Mouse (Mus musculus): ENCODE measurements at regions not wholly inside any gene's neighbourhood (a gene's known extent, or its start where the extent isn't known, plus 50 kb on each side); places are given as distances from the start of the nearest gene placed in this dataset.
A peak's percentile ranks its signal among the peaks of the same experiment; 100 is the strongest.

GRCm38 (mm10) chr10:117579210-117579609, 50.1 kb upstream of the Cpm start:
- DNase-seq (ENCODE audit: low spot score in 2 of 2) = no peak

GRCm38 (mm10) chr10:117578696-117579146, 50.6 kb upstream of the Cpm start:
- DNase-seq (ENCODE audit: low spot score in 2 of 2) = no peak

- DNase-seq (ENCODE audit: low spot score in 2 of 2) = no peak
Measured at GRCm38 (mm10) chr10:117577970-117578695, 51.2 kb upstream of the Cpm start.

- no peak for DNase-seq (ENCODE audit: low spot score in 2 of 2)
Measured at GRCm38 (mm10) chr10:117576881-117577730, 52.2 kb upstream of the Cpm start.

GRCm38 (mm10) chr10:117576154-117576859, 53.0 kb upstream of the Cpm start:
- no peak for DNase-seq (ENCODE audit: low spot score in 2 of 2)

GRCm38 (mm10) chr10:117575404-117576153, 53.7 kb upstream of the Cpm start:
- no peak for DNase-seq (ENCODE audit: low spot score in 2 of 2)

GRCm38 (mm10) chr10:117574915-117575314, 54.4 kb upstream of the Cpm start:
- no peak for DNase-seq (ENCODE audit: low spot score in 2 of 2)

- DNase-seq (ENCODE audit: low spot score in 2 of 2) = no peak
Measured at GRCm38 (mm10) chr10:117574056-117574727, 55.1 kb upstream of the Cpm start.

- no peak for DNase-seq (ENCODE audit: low spot score in 2 of 2)
Measured at GRCm38 (mm10) chr10:117573596-117573850, 55.8 kb upstream of the Cpm start.

GRCm38 (mm10) chr10:117572746-117573595, 56.3 kb upstream of the Cpm start:
- no peak for DNase-seq (ENCODE audit: low spot score in 2 of 2)

GRCm38 (mm10) chr10:117571891-117572573, 57.3 kb upstream of the Cpm start:
- DNase-seq (ENCODE audit: low spot score in 2 of 2) = no peak

- DNase-seq (ENCODE audit: low spot score in 2 of 2) = peak in 1 of 2 experiments; percentile 15
Measured at GRCm38 (mm10) chr10:117570971-117571861, 58.1 kb upstream of the Cpm start.

- no peak for DNase-seq (ENCODE audit: low spot score in 2 of 2)
Measured at GRCm38 (mm10) chr10:117570091-117570970, 59.0 kb upstream of the Cpm start.

- DNase-seq (ENCODE audit: low spot score in 2 of 2) = no peak
Measured at GRCm38 (mm10) chr10:117569301-117570079, 59.8 kb upstream of the Cpm start.

GRCm38 (mm10) chr10:117568472-117569300, 60.6 kb upstream of the Cpm start:
- DNase-seq (ENCODE audit: low spot score in 2 of 2) = no peak

GRCm38 (mm10) chr10:117568138-117568387, 61.2 kb upstream of the Cpm start:
- DNase-seq (ENCODE audit: low spot score in 2 of 2) = no peak
